Mouse (Mus musculus) ES-CJ7 (cell line): ENCODE measurements at regions not wholly inside any gene's neighbourhood (a gene's known extent, or its start where the extent isn't known, plus 50 kb on each side); places are given as distances from the start of the nearest gene placed in this dataset.

Source experiments
- DNase-seq: peaks from one replicate; pipeline ENCODE4 v3.0.0; 2011; ENCODE audit warnings: low read depth, low spot score

DNA sequence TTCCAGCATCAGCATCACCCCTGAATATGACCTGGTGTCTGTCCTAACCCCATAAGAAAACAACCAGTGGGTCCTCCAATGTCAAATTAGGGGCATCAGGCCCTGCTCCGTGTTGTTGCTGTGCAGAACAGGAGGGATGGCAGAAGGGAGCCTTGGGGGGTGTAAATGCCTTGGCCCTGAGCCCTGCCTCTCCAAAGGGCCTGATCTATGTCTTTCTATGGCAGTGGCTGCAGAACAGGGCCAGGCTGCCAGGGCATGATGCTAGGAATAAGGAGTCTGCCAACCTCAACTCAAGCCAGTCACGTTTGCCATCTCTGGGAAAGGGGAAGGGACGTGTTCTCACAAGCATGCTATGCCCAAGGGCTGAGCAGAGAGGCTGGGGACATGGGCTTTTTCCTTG lies 172.9 kb downstream of the Kcna5 start:
- no peak for DNase-seq

DNA sequence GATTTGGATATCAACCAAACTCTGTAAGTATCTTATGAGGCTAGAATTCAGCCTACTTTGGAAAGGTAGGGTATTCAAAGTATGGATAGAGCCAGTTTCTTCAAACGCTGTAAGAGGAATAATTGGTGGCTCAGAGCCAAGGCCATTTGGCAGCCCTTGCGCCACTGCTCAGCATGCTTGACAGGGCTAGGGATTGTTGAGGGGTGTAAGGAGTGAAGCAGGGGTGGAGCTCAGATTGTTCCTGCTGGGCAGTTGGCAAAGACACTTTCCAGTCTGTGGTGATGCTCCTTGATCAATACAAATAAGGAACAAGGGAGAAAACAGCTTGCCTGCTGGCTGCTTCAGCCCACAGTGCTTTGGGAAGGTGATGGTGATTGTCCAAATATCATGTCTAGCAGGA lies 181.9 kb downstream of the Kcna5 start:
- DNase-seq: no peak

- DNase-seq: no peak
Observed at GRCm38 (mm10) chr6:126350476-126350875, 183.8 kb upstream of the Ntf3 start.

DNA sequence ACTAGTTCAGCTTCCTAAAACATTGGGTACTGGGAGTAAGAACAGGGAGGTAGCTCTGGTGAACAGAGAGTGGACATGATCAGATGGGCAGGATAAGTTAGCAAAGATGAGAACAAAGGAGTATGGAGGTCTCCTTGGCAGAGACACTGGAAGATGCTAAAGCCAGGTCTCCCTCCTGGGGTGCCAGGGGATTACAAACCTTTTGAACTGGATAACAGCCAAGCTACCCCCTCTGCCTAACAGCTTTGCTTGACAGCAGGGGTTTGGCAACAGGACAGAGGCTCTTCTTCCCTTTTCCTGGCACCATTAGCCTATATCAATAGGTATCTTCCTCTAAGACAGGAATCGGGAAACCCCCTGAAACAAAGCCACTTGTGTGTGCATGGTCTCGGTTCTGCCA lies 183.2 kb upstream of the Ntf3 start:
- no peak for DNase-seq

DNA sequence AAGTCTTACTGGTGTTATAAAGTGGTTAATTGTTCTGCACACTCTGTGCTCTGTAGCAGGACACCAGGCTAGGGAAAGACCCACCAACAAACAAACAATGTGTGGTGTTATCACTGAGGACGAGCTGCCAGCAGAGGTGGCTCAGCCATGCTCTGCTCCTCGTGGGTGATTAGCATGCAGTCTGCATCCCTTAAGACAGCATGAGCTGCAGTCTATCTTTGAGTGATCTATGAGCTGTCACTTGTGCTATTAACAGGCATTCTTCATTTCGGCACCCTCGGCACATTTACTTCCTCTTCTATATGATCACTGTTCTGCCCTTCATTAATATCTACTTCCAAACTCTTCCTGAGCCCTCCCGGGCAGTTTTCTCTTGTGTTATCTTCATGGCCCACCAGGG lies 178.5 kb upstream of the Ntf3 start:
- DNase-seq: no peak

DNA sequence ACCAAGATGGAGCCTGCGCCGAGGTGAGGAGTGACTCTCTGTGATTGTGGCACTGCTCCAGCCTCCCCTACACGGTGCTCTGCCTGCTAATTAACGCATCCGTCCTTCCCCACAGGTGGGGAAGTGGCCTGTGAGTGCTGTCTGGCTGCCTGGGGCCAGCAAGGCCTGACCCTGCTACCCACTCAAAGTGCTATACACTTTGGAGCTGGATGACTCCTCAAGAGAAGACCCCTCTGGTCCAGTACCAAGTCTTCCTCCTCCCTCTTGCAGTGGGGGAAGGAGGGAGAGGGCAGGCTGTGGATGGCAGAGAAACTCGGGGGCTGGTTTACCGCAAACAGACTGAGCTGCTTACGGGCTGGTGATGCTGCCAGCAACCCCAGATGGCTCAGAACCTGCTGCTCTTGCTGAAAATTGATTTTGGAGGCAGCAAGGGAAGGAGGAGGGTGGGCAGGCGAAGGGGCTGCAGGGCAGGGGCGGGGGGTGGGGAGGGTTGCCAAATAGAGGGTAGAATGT lies 173.4 kb upstream of the Ntf3 start:
- DNase-seq: no peak

GRCm38 (mm10) chr6:126337711-126338110 lies 171.0 kb upstream of the Ntf3 start:
- no peak for DNase-seq

- DNase-seq: no peak
Observed at GRCm38 (mm10) chr6:126334258-126334657, 167.5 kb upstream of the Ntf3 start.

DNA sequence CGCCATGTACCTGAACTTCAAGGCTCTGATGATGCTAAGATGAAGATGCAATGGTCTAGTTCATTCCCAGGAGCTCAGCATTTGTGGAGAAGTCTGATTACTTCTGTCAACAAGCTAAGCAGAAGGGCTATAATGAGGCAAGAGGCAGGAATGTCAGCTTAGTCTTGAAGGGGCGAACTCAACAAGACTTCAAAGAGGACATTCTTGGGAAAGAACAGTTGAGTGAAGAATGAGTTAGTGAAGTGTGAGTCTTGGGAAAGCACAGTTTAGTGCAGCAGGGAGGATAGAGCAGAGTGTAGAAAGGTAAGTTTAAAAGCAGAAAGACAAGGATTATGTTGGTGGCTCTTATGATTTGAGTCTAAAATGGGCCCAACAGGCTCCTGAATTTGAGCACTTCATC lies 160.5 kb upstream of the Ntf3 start:
- no peak for DNase-seq

DNA sequence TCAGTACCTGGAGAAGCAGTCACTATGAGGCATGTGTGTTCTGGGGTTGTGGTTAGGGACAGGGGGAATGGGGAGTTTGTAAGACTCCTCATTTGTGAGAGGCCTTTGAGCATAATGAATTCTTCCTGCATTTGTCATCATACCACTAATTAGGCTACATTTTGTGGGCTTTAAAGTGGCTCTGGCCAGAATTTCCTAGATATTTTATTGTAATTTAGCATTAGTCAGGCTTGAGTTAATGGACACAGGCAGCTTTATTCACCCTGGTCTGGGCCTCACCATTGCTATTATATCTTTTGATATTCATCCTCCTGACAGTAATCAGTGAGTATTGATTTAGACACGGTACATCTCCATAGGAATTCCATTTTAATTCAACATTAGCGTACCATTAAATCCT lies 151.8 kb upstream of the Ntf3 start:
- DNase-seq: no peak

- DNase-seq: peak; percentile 69
Observed at GRCm38 (mm10) chr6:126310786-126311480, 144.2 kb upstream of the Ntf3 start.

DNA sequence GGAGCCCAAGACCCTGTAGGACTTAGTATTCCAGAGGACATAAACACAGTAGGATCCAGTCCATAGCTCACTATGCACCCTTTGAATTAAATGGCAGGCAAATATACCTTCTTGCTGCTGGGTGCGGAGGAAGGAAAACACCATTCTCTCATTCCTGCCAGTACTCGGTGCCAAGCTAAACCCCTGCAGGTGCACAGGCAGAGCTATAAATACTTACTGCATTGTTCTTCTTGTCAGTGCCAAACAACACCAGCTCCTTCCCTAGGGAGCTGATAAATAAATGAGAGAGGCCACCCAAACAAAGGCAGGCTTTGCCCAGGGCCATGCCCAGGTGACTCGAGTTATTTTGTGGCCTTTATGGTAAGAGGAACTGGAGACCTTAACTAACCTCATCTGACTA lies 136.4 kb upstream of the Ntf3 start:
- DNase-seq: no peak

- DNase-seq: no peak
Observed at GRCm38 (mm10) chr6:126291581-126291980, 124.9 kb upstream of the Ntf3 start.

- no peak for DNase-seq
Observed at GRCm38 (mm10) chr6:126287166-126287565, 120.5 kb upstream of the Ntf3 start.

GRCm38 (mm10) chr6:126286201-126286600 lies 119.5 kb upstream of the Ntf3 start:
- DNase-seq: no peak

DNA sequence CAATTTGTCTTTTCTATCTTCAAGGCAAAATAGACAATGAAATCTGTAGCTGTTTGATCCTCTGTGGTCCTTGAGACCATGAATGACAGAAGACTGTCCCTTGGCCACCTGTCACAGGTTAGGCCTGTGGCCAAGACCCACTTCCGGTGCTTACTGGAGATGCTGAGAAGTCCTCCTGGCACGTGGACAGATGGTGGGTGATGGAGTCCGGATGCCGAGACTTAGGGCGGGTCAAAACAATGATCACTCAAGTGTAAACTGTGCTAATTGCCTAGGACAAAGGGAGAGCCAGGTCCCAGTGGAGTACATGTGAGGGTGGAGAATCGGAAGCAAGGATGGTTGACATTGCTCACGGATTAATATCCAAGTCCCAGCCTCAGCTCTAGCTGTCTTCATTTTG lies 117.7 kb upstream of the Ntf3 start:
- DNase-seq: no peak

DNA sequence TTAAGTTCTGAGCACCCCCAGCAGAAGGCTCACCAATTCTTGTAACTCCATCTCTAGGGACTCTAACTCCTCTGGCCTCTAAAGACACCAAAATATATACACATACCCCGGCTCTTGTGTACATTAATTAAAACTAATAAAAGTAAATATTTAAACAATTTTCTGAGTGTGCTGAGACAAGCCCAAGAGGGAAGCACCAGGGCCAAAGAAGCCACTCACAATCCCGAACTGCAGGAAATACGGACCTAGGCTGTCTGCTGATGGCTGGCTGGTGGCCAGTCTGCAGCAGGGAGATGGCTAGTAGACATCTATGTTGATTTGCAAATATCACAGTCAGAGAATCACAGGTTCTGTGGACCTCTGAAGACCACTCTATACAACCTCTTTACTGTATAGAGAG lies 113.6 kb upstream of the Ntf3 start:
- DNase-seq: no peak

GRCm38 (mm10) chr6:126245986-126246385 lies 79.3 kb upstream of the Ntf3 start:
- no peak for DNase-seq

DNA sequence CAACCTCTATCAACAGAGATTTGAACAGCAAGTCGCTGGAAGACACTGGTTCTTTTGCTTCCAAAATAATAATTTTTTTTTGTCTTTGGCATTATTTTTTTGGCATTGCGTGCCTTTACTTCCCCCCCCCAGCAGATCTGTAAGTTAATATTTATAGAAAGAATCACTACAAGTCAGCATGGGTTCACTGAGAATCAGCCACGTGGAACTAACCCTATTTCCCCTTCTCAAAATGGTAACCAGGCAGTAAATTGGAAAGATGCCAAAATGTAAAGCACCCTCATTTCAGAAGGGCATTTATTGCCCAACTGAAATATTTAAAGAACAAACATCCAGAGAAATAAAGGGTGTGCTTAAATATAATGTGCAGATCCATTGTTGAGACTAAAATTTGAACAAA lies 78.7 kb upstream of the Ntf3 start:
- DNase-seq: no peak

GRCm38 (mm10) chr6:126242299-126242698 lies 75.6 kb upstream of the Ntf3 start:
- no peak for DNase-seq

GRCm38 (mm10) chr6:126240256-126240655 lies 73.5 kb upstream of the Ntf3 start:
- DNase-seq: no peak
